Mouse (Mus musculus) neural tube, embryonic 11.5 days (tissue): Measurements from ENCODE around the gene Mettl7b. TPM values are rescaled to one million over a fixed set of nuclear protein-coding genes. Genes with fewer than 3 reads are reported as not detected.

Experiments
- ATAC-seq: fragments of 200-750 bp; cut with Nextera tagmentation; 2 replicates; pipeline ENCODE4 v1.8.0; 2017; ENCODE audit warnings: moderate number of reproducible peaks, mild to moderate bottlenecking, moderate TSS enrichment, moderate library complexity; ENCODE audit not compliant: insufficient read depth, low FRiP score, low TSS enrichment
- DNase-seq: peaks from one replicate; pipeline ENCODE4 v3.0.0-alpha.2; 2015; ENCODE audit warnings: low spot score
- H3K27ac ChIP-seq: fragments of 300-500 bp; sonication (generic); 2 replicates; pipeline ENCODE4 v1.5.1; 2014; ENCODE audit warnings: low read depth, mild to moderate bottlenecking, low read length
- H3K27me3 ChIP-seq: fragments of 300-500 bp; sonication (generic); 2 replicates; pipeline ENCODE4 v1.6.1; 2014; ENCODE audit warnings: mild to moderate bottlenecking, low read length, mixed read lengths; ENCODE audit not compliant: control insufficient read depth, insufficient read depth
- H3K36me3 ChIP-seq: fragments of 300-500 bp; sonication (generic); 2 replicates; pipeline ENCODE4 v1.6.1; 2014; ENCODE audit warnings: mild to moderate bottlenecking, low read length, moderate library complexity, mixed read lengths; ENCODE audit not compliant: control insufficient read depth, insufficient read depth
- H3K4me1 ChIP-seq: fragments of 300-500 bp; sonication (generic); 2 replicates; pipeline ENCODE4 v1.6.1; 2014; ENCODE audit warnings: low read length, mixed read lengths; ENCODE audit not compliant: control insufficient read depth, insufficient read depth
- H3K4me2 ChIP-seq: fragments of 300-500 bp; sonication (generic); 2 replicates; pipeline ENCODE4 v1.6.1; 2014; ENCODE audit warnings: low read depth, mild to moderate bottlenecking, moderate library complexity
- H3K4me3 ChIP-seq: fragments of 300-500 bp; sonication (generic); 2 replicates; pipeline ENCODE4 v1.5.1; 2014; ENCODE audit warnings: low read depth, low read length
- H3K9ac ChIP-seq: fragments of 300-500 bp; sonication (generic); 2 replicates; pipeline ENCODE4 v1.6.1; 2014; ENCODE audit warnings: mild to moderate bottlenecking, low read length
- H3K9me3 ChIP-seq: fragments of 300-500 bp; sonication (generic); 2 replicates; pipeline ENCODE4 v1.6.1; 2016; ENCODE audit warnings: low read length; ENCODE audit not compliant: control insufficient read depth
- WGBS: fragments of 180-500 bp; shearing (Covaris S2); extraction: QIAGEN DNeasy Blood & Tissue Kit; methylation state at CpG from one replicate; pipeline ENCODE4 v1.1.7; 2014; 5-methylcytosine and 5-hydroxymethylcytosine counted together
- polyA plus RNA-seq: library from polyadenylated mRNA; unstranded; fragments of >200 nt; fragmentation: Nextera tagmentation; extraction: Ambion mirVana; gene quantifications from 2 replicates; pipeline ENCODE4 v1.2.1, GENCODE M21; 2014

Gene Mettl7b
- polyA plus RNA-seq, 1 experiment from 2014 or later, result not detected

GRCm38 (mm10) chr10:128917400-128917799 lies 43.4 kb downstream of the Mettl7b start:
- Histone ChIP-seq H3K9me3 (no peaks in the 10 kb centered on the region), H3K4me3 (no peak overlapping the region), H3K27ac (no peak overlapping the region), H3K4me1 (peaks cover 1% of the 10 kb centered on the region; the same call in 1 of the 2 replicates), H3K4me2 (no peak overlapping the region), H3K36me3 (peaks cover 4% of the 10 kb centered on the region; the same call in 1 of the 2 replicates), H3K27me3 (no peaks in the 10 kb centered on the region), H3K9ac (no peak overlapping the region)
- 86% methylated on average over 6 of the region's 6 CpGs for WGBS
- DNase-seq, result no peak
- ATAC-seq, result no peak

- peaks cover 4% of the 10 kb centered on the region; the same call in 1 of the 2 replicates for H3K36me3 ChIP-seq
- DNase-seq, result no peak
These were observed 44.1 kb downstream of the Mettl7b start for GRCm38 (mm10) chr10:128916665-128917064.

GRCm38 (mm10) chr10:128915550-128915949 lies 45.2 kb downstream of the Mettl7b start:
- H3K9me3 ChIP-seq, result no peaks in the 10 kb centered on the region
- H3K4me2 ChIP-seq, result no peak overlapping the region
- H3K4me3 ChIP-seq, result no peak overlapping the region
- no peak overlapping the region for H3K27ac ChIP-seq
- H3K27me3 ChIP-seq, result no peaks in the 10 kb centered on the region
- ATAC-seq (no peak), DNase-seq (no peak)
- no peak overlapping the region for H3K9ac ChIP-seq
- peaks cover 4% of the 10 kb centered on the region; the same call in 1 of the 2 replicates for H3K36me3 ChIP-seq
- 94% methylated on average over 2 of the region's 2 CpGs for WGBS
- no peaks in the 10 kb centered on the region for H3K4me1 ChIP-seq

More at GRCm38 (mm10) chr10:128916665-128917064, 44.1 kb downstream of the Mettl7b start:
- Histone ChIP-seq H3K4me1 (no peaks in the 10 kb centered on the region), H3K27me3 (no peaks in the 10 kb centered on the region), H3K9ac (no peak overlapping the region), H3K4me3 (no peak overlapping the region), H3K9me3 (no peaks in the 10 kb centered on the region), H3K4me2 (no peak overlapping the region), H3K27ac (no peak overlapping the region)
- 92% methylated on average over 3 of the region's 3 CpGs for WGBS
- no peak for ATAC-seq

GRCm38 (mm10) chr10:128913696-128914095 lies 47.1 kb downstream of the Mettl7b start:
- WGBS, result 93% methylated on average over 12 of the region's 12 CpGs
- no peaks in the 10 kb centered on the region for H3K4me1 ChIP-seq
- H3K36me3 ChIP-seq, result peaks cover 4% of the 10 kb centered on the region; the same call in 1 of the 2 replicates
- H3K4me3 ChIP-seq, result no peak overlapping the region
- H3K4me2 ChIP-seq, result no peak overlapping the region
- H3K27ac ChIP-seq, result no peak overlapping the region
- no peaks in the 10 kb centered on the region for H3K9me3 ChIP-seq
- DNase-seq, result no peak
- no peaks in the 10 kb centered on the region for H3K27me3 ChIP-seq
- no peak for ATAC-seq
- H3K9ac ChIP-seq, result no peak overlapping the region

GRCm38 (mm10) chr10:128913219-128913618 lies 47.6 kb downstream of the Mettl7b start:
- Histone ChIP-seq H3K36me3 (peaks cover 4% of the 10 kb centered on the region; the same call in 1 of the 2 replicates), H3K27ac (no peak overlapping the region), H3K4me2 (no peak overlapping the region), H3K9ac (no peak overlapping the region), H3K9me3 (no peaks in the 10 kb centered on the region), H3K4me3 (no peak overlapping the region), H3K27me3 (0 out of 2 replicates have a peak, but pooled peaks cover 1% of the 10 kb centered on the region), H3K4me1 (no peaks in the 10 kb centered on the region)
- WGBS, result 11% methylated on average over 5 of the region's 5 CpGs
- DNase-seq, result peak; percentile 90
- peak; percentile 40; the same call in 1 of the 2 replicates for ATAC-seq

GRCm38 (mm10) chr10:128912791-128913190 lies 48.0 kb downstream of the Mettl7b start:
- 90% methylated on average over 4 of the region's 4 CpGs for WGBS
- Histone ChIP-seq H3K4me1 (no peaks in the 10 kb centered on the region), H3K4me3 (no peak overlapping the region), H3K27ac (no peak overlapping the region), H3K9ac (no peak overlapping the region), H3K27me3 (0 out of 2 replicates have a peak, but pooled peaks cover 2% of the 10 kb centered on the region), H3K36me3 (peaks cover 4% of the 10 kb centered on the region; the same call in 1 of the 2 replicates), H3K4me2 (no peak overlapping the region), H3K9me3 (no peaks in the 10 kb centered on the region)
- DNase-seq (no peak), ATAC-seq (no peak)

GRCm38 (mm10) chr10:128912268-128912667 lies 48.5 kb downstream of the Mettl7b start:
- H3K36me3 ChIP-seq, result peaks cover 4% of the 10 kb centered on the region; the same call in 1 of the 2 replicates
- no peaks in the 10 kb centered on the region for H3K9me3 ChIP-seq
- no peaks in the 10 kb centered on the region for H3K4me1 ChIP-seq
- no peak for DNase-seq
- H3K27ac ChIP-seq, result no peak overlapping the region
- no peak overlapping the region for H3K9ac ChIP-seq
- H3K27me3 ChIP-seq, result 0 out of 2 replicates have a peak, but pooled peaks cover 2% of the 10 kb centered on the region
- H3K4me3 ChIP-seq, result no peak overlapping the region
- no peak for ATAC-seq
- no peak overlapping the region for H3K4me2 ChIP-seq
- 82% methylated on average over 3 of the region's 4 CpGs for WGBS

GRCm38 (mm10) chr10:128911430-128911829 lies 49.4 kb downstream of the Mettl7b start:
- DNase-seq (no peak), ATAC-seq (no peak)
- WGBS, result 91% methylated on average over 6 of the region's 6 CpGs
- Histone ChIP-seq H3K9me3 (no peaks in the 10 kb centered on the region), H3K27me3 (0 out of 2 replicates have a peak, but pooled peaks cover 2% of the 10 kb centered on the region), H3K27ac (no peak overlapping the region), H3K4me1 (no peaks in the 10 kb centered on the region), H3K4me2 (no peak overlapping the region), H3K36me3 (no peaks in the 10 kb centered on the region; the same call in 1 of the 2 replicates), H3K4me3 (peak overlapping the region; percentile 67; the same call in 1 of the 2 replicates), H3K9ac (no peak overlapping the region)
